Mouse (Mus musculus) mesoderm, embryonic 11.5 days (tissue): ENCODE measurements around the gene Meis1.

Experiments
- DNase-seq: peaks from one replicate; pipeline ENCODE4 v3.0.0-alpha.2; 2012; ENCODE audit warnings: low read depth, low spot score

The Meis1 gene

GRCm38 (mm10) chr11:18906866-18907265 is 111.9 kb downstream of the Meis1 start:
- no peak for DNase-seq

GRCm38 (mm10) chr11:18905431-18905830 is 113.4 kb downstream of the Meis1 start:
- DNase-seq: no peak

GRCm38 (mm10) chr11:18904880-18905279 is 113.9 kb downstream of the Meis1 start:
- no peak for DNase-seq

- no peak for DNase-seq
Measured at GRCm38 (mm10) chr11:18904285-18904684, 114.5 kb downstream of the Meis1 start.

GRCm38 (mm10) chr11:18900489-18900888 is 118.3 kb downstream of the Meis1 start:
- no peak for DNase-seq

GRCm38 (mm10) chr11:18898862-18899261 is 119.9 kb downstream of the Meis1 start:
- DNase-seq: no peak

- DNase-seq: no peak
Measured at GRCm38 (mm10) chr11:18897921-18898646, 120.7 kb downstream of the Meis1 start.

GRCm38 (mm10) chr11:18897250-18897649 is 121.5 kb downstream of the Meis1 start:
- DNase-seq: no peak

GRCm38 (mm10) chr11:18892470-18892869 is 126.3 kb downstream of the Meis1 start:
- no peak for DNase-seq

- DNase-seq: peak; percentile 72
Measured at GRCm38 (mm10) chr11:18889139-18889538, 129.6 kb downstream of the Meis1 start.

- DNase-seq: no peak
Measured at GRCm38 (mm10) chr11:18888651-18889050, 130.1 kb downstream of the Meis1 start.

GRCm38 (mm10) chr11:18885729-18886325 is 133.0 kb downstream of the Meis1 start:
- peak; percentile 91 for DNase-seq

GRCm38 (mm10) chr11:18885036-18885728 is 133.6 kb downstream of the Meis1 start:
- DNase-seq: no peak

GRCm38 (mm10) chr11:18883987-18884386 is 134.8 kb downstream of the Meis1 start:
- DNase-seq: no peak

- DNase-seq: peak; percentile 97
Measured at GRCm38 (mm10) chr11:18883507-18883881, 135.3 kb downstream of the Meis1 start.

- no peak for DNase-seq
Measured at GRCm38 (mm10) chr11:18882747-18883506, 135.9 kb downstream of the Meis1 start.

GRCm38 (mm10) chr11:18882315-18882714 is 136.5 kb downstream of the Meis1 start:
- DNase-seq: no peak

GRCm38 (mm10) chr11:18880806-18881205 is 138.0 kb downstream of the Meis1 start:
- no peak for DNase-seq

- DNase-seq: no peak
Measured at GRCm38 (mm10) chr11:18879456-18879818, 139.3 kb downstream of the Meis1 start.

GRCm38 (mm10) chr11:18878748-18879455 is 139.9 kb downstream of the Meis1 start:
- peak; percentile 62 for DNase-seq

- peak; percentile 80 for DNase-seq
Measured at GRCm38 (mm10) chr11:18878016-18878415, 140.8 kb downstream of the Meis1 start.
